Mouse (Mus musculus) intestine, embryonic 16.5 days (tissue): ENCODE results near the gene Ggt7. TPM values are rescaled to one million over a fixed set of nuclear protein-coding genes. Genes with fewer than 3 reads are reported as not detected.

Source experiments
- ATAC-seq: fragments of 200-750 bp; cut with Nextera tagmentation; 2 replicates; pipeline ENCODE4 v1.8.0; 2017; ENCODE audit warnings: moderate TSS enrichment, moderate library complexity
- H3K27ac ChIP-seq: fragments of 300-500 bp; sonication (generic); 2 replicates; pipeline ENCODE4 v1.5.1; 2014; ENCODE audit warnings: mild to moderate bottlenecking, low read length
- H3K27me3 ChIP-seq: fragments of 300-500 bp; sonication (generic); replicated peaks from 2 replicates; pipeline ENCODE4 v1.6.1; 2014; ENCODE audit warnings: low read length, control low read depth, mixed read lengths; ENCODE audit not compliant: control insufficient read depth, insufficient read depth
- H3K36me3 ChIP-seq: fragments of 300-500 bp; sonication (generic); 2 replicates; pipeline ENCODE4 v1.6.1; 2014; ENCODE audit warnings: low read length, control low read depth; ENCODE audit not compliant: control insufficient read depth, insufficient read depth
- H3K4me1 ChIP-seq: fragments of 300-500 bp; sonication (generic); 2 replicates; pipeline ENCODE4 v1.6.1; 2014; ENCODE audit warnings: low read length, control low read depth, mixed read lengths; ENCODE audit not compliant: control insufficient read depth, insufficient read depth
- H3K4me2 ChIP-seq: fragments of 300-500 bp; sonication (generic); 2 replicates; pipeline ENCODE4 v1.6.1; 2014; ENCODE audit warnings: low read depth, low read length, control low read depth
- H3K4me3 ChIP-seq: fragments of 300-500 bp; sonication (generic); 2 replicates; pipeline ENCODE4 v1.5.1; 2014; ENCODE audit warnings: mild to moderate bottlenecking, low read length
- H3K9ac ChIP-seq: fragments of 300-500 bp; sonication (generic); 2 replicates; pipeline ENCODE4 v1.6.1; 2014; ENCODE audit warnings: low read depth, low read length
- H3K9me3 ChIP-seq: fragments of 300-500 bp; sonication (generic); 2 replicates; pipeline ENCODE4 v1.6.1; 2016; ENCODE audit warnings: low read length, control low read depth; ENCODE audit not compliant: control insufficient read depth
- WGBS: fragments of 180-500 bp; shearing (Covaris S2); extraction: QIAGEN DNeasy Blood & Tissue Kit; methylation state at CpG from one replicate; pipeline ENCODE4 v1.1.7; 2014; 5-methylcytosine and 5-hydroxymethylcytosine counted together
- polyA plus RNA-seq: library from polyadenylated mRNA; unstranded; fragments of >200 nt; fragmentation: Nextera tagmentation; extraction: Ambion mirVana; gene quantifications from 2 replicates; pipeline ENCODE4 v1.2.1, GENCODE M21; 2015

Ggt7 gene
- polyA plus RNA-seq, result 4.0 and 4.2 TPM in 2 replicates

GRCm38 (mm10) chr2:155517455-155518423 is at the start of gene Ggt7, which contains the start of gene Acss2:
Ggt7 (minus strand) TSS chr2:155518237.
Acss2 (plus strand) TSS chr2:155517948.
- Histone ChIP-seq H3K9me3 (no peaks in the 10 kb centered on the region), H3K27me3 (peaks cover 12% of the 10 kb centered on the region; the same call in 1 of the 2 replicates), H3K36me3 (no peaks in the 10 kb centered on the region), H3K27ac (peak within 1 kb of the TSS; percentile 58; the same call in 1 of the 2 replicates), H3K4me3 (peak within 1 kb of the TSS; percentile 83), H3K4me1 (peaks cover 13% of the 10 kb centered on the region), H3K9ac (peak within 1 kb of the TSS; percentile 73), H3K4me2 (peak within 1 kb of the TSS; percentile 85)
- peak; percentile 99 for ATAC-seq
- WGBS, result 3% methylated on average over 70 of the region's 70 CpGs

GRCm38 (mm10) chr2:155567751-155568150 is 49.7 kb upstream of the Ggt7 start:
- Histone ChIP-seq H3K9ac (no peak overlapping the region), H3K4me2 (no peak overlapping the region), H3K4me3 (no peak overlapping the region), H3K4me1 (peaks cover 6% of the 10 kb centered on the region; the same call in 1 of the 2 replicates), H3K27ac (no peak overlapping the region), H3K9me3 (no peaks in the 10 kb centered on the region), H3K36me3 (peaks cover 5% of the 10 kb centered on the region), H3K27me3 (no peaks in the 10 kb centered on the region)
- WGBS, result 90% methylated on average over 5 of the region's 5 CpGs
- ATAC-seq, result no peak

- no peaks in the 10 kb centered on the region for H3K27me3 ChIP-seq
- 82% methylated on average over 4 of the region's 4 CpGs for WGBS
- ATAC-seq, result no peak
These were observed 44.9 kb upstream of the Ggt7 start for GRCm38 (mm10) chr2:155562934-155563333.

GRCm38 (mm10) chr2:155562209-155562608 is 44.2 kb upstream of the Ggt7 start:
- Histone ChIP-seq H3K9ac (no peak overlapping the region), H3K36me3 (peaks cover 8% of the 10 kb centered on the region), H3K9me3 (no peaks in the 10 kb centered on the region), H3K27ac (no peak overlapping the region), H3K27me3 (no peaks in the 10 kb centered on the region), H3K4me1 (no peaks in the 10 kb centered on the region), H3K4me2 (no peak overlapping the region), H3K4me3 (no peak overlapping the region)
- no peak for ATAC-seq
- 66% methylated on average over 1 of the region's 1 CpGs for WGBS

More at GRCm38 (mm10) chr2:155562934-155563333, 44.9 kb upstream of the Ggt7 start:
- no peaks in the 10 kb centered on the region for H3K4me1 ChIP-seq
- H3K9me3 ChIP-seq, result no peaks in the 10 kb centered on the region
- peaks cover 8% of the 10 kb centered on the region for H3K36me3 ChIP-seq
- no peak overlapping the region for H3K9ac ChIP-seq
- H3K27ac ChIP-seq, result no peak overlapping the region
- H3K4me2 ChIP-seq, result no peak overlapping the region
- no peak overlapping the region for H3K4me3 ChIP-seq

GRCm38 (mm10) chr2:155554426-155554985 is 36.5 kb upstream of the Ggt7 start:
- ATAC-seq, result no peak
- Histone ChIP-seq H3K27me3 (no peaks in the 10 kb centered on the region), H3K36me3 (no peaks in the 10 kb centered on the region), H3K4me3 (no peak overlapping the region), H3K9me3 (no peaks in the 10 kb centered on the region), H3K9ac (no peak overlapping the region), H3K4me1 (no peaks in the 10 kb centered on the region), H3K27ac (no peak overlapping the region), H3K4me2 (no peak overlapping the region)
- WGBS, result 88% methylated on average over 2 of the region's 2 CpGs

- peak; percentile 95 for ATAC-seq
- no peak overlapping the region for H3K4me2 ChIP-seq
- no peaks in the 10 kb centered on the region for H3K4me1 ChIP-seq
- no peaks in the 10 kb centered on the region for H3K9me3 ChIP-seq
- H3K4me3 ChIP-seq, result no peak overlapping the region
- H3K36me3 ChIP-seq, result no peaks in the 10 kb centered on the region
- no peaks in the 10 kb centered on the region for H3K27me3 ChIP-seq
- peak overlapping the region; percentile 71 for H3K27ac ChIP-seq
- H3K9ac ChIP-seq, result no peak overlapping the region
These were observed 34.9 kb upstream of the Ggt7 start for GRCm38 (mm10) chr2:155552949-155553354.

- no peak for ATAC-seq
- H3K9ac ChIP-seq, result no peak overlapping the region
- no peak overlapping the region for H3K27ac ChIP-seq
- no peaks in the 10 kb centered on the region for H3K27me3 ChIP-seq
- no peaks in the 10 kb centered on the region for H3K36me3 ChIP-seq
- H3K4me3 ChIP-seq, result no peak overlapping the region
- no peak overlapping the region for H3K4me2 ChIP-seq
- no peaks in the 10 kb centered on the region for H3K9me3 ChIP-seq
- no peaks in the 10 kb centered on the region for H3K4me1 ChIP-seq
These were observed 34.3 kb upstream of the Ggt7 start for GRCm38 (mm10) chr2:155552336-155552735.

- Histone ChIP-seq H3K9ac (no peak overlapping the region), H3K27ac (no peak overlapping the region), H3K4me2 (no peak overlapping the region), H3K4me1 (no peaks in the 10 kb centered on the region), H3K27me3 (no peaks in the 10 kb centered on the region), H3K9me3 (no peaks in the 10 kb centered on the region), H3K36me3 (no peaks in the 10 kb centered on the region), H3K4me3 (no peak overlapping the region)
- WGBS, result 72% methylated on average over 1 of the region's 1 CpGs
- ATAC-seq, result no peak
These were observed 28.9 kb upstream of the Ggt7 start for GRCm38 (mm10) chr2:155546955-155547354.

GRCm38 (mm10) chr2:155540822-155541458 is 22.9 kb upstream of the Ggt7 start:
- Histone ChIP-seq H3K4me2 (no peak overlapping the region), H3K4me3 (no peak overlapping the region), H3K9me3 (no peaks in the 10 kb centered on the region), H3K9ac (no peak overlapping the region), H3K4me1 (no peaks in the 10 kb centered on the region), H3K27me3 (no peaks in the 10 kb centered on the region), H3K27ac (no peak overlapping the region), H3K36me3 (no peaks in the 10 kb centered on the region)
- WGBS, result 63% methylated on average over 6 of the region's 6 CpGs
- ATAC-seq, result no peak
